Mouse (Mus musculus) liver, adult 2 months (tissue): ENCODE data around the gene Gm3646. TPM values are rescaled to one million over a fixed set of nuclear protein-coding genes. Genes with fewer than 3 reads are reported as not detected.
A peak's percentile ranks its signal among the peaks of the same experiment; 100 is the strongest.

Experiments used
- DNase-seq: peaks from one replicate; pipeline ENCODE4 v3.0.0-alpha.2; 2011; ENCODE audit warnings: low read depth, low spot score; ENCODE audit errors: extremely low read depth
- H3K27ac ChIP-seq: fragments of 200-500 bp; replicated peaks from 2 replicates; pipeline ENCODE4 v1.5.1; 2012; ENCODE audit warnings: low read depth, mild to moderate bottlenecking, control low read depth, inconsistent platforms, low read length; ENCODE audit not compliant: insufficient read depth
- H3K27me3 ChIP-seq: fragments of 200-500 bp; 2 replicates; pipeline ENCODE4 v1.6.1; 2012; ENCODE audit warnings: mild to moderate bottlenecking, moderate library complexity, low read length, inconsistent platforms; ENCODE audit not compliant: control insufficient read depth, insufficient read depth
- H3K36me3 ChIP-seq: fragments of 200-500 bp; 2 replicates; pipeline ENCODE4 v1.6.1; 2012; ENCODE audit warnings: low read length, inconsistent platforms; ENCODE audit not compliant: control insufficient read depth, insufficient read depth
- H3K4me1 ChIP-seq: fragments of 200-500 bp; 2 replicates; pipeline ENCODE4 v1.6.1; 2011; ENCODE audit warnings: low read length; ENCODE audit not compliant: control insufficient read depth, insufficient read depth
- H3K4me3 ChIP-seq: fragments of 200-500 bp; 2 replicates; pipeline ENCODE4 v1.5.1; 2011; ENCODE audit warnings: low read depth, mild to moderate bottlenecking, control low read depth, low read length, moderate library complexity; ENCODE audit not compliant: insufficient read depth
- H3K79me2 ChIP-seq: fragments of 200-500 bp; 2 replicates; pipeline ENCODE4 v1.6.1; 2012; ENCODE audit warnings: inconsistent platforms, mild to moderate bottlenecking, low read length, moderate library complexity; ENCODE audit not compliant: control insufficient read depth, insufficient read depth
- H3K9ac ChIP-seq: fragments of 200-500 bp; 2 replicates; pipeline ENCODE4 v1.6.1; 2012; ENCODE audit warnings: low read depth, mild to moderate bottlenecking, control low read depth, inconsistent platforms, low read length
- CTCF ChIP-seq: fragments of 200-500 bp; IDR thresholded peaks from 2 replicates; pipeline ENCODE4 v1.5.1; 2011; ENCODE audit warnings: low read depth, low read length, control low read depth
- POLR2A ChIP-seq: fragments of 200-500 bp; IDR thresholded peaks from 2 replicates; pipeline ENCODE4 v1.6.1; 2011; ENCODE audit warnings: low read length, control low read depth; ENCODE audit not compliant: insufficient read depth; ENCODE audit errors: extremely low read depth
- WGBS: fragments of 180-500 bp; shearing (Covaris S2); methylation state at CpG from one replicate; pipeline ENCODE4 v1.1.7; 2018; 5-methylcytosine and 5-hydroxymethylcytosine counted together
- polyA plus RNA-seq: library from polyadenylated mRNA; depleted of rRNA; stranded (reverse); fragments of >200 nt; gene quantifications from 2 replicates; pipeline ENCODE4 v1.2.3, GENCODE M21; 2012
- total RNA-seq: library from RNA; depleted of rRNA; stranded (reverse); fragments of >200 nt; gene quantifications from 2 replicates; pipeline ENCODE4 v1.2.3, GENCODE M21; 2014

Gm3646 gene
- total and polyA plus RNA-seq, 2 experiments = not detected

DNA sequence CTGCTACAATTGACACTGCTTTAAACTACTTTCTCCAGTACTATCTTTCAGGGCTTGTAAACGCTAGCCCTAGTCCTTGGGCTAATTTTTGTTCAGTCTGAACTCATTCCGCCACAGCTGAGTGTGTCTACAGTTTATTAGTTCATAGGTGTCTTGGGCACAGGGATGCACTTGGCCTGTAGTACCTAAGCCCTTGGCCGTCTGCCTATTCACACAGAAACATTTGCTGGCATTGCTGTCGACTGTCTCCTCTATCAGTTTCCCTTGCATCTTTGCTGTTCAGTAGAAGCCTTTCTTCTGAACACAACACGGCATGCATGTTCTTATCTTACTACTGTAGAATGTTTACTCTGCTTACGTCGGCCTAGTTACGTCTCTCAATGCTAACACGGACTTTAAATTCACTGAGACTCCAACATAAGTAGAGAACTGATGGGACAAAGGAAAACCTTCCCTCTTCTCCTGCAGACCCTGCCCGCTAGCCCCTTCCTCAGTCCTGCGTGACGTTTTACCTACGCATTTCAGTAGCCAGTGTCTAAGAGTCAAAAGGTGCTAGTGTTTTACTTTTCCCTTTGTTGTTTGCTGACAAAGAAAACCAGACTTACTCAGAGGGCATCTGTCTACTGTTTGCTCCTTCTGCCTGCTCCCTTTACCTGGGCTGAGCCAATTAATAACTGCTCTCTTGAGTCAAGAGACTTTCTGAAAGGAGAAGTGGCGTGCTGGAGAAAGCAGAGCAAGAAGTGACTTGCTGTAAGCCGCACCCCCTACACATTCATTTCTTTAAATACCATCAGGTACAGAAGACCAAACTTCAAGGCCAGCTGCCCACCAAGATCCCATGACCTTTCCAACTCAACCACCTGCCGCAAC is 25.8 kb downstream of the Gm3646 start:
- H3K4me3 ChIP-seq = no peak overlapping the region
- H3K36me3 ChIP-seq = no peaks in the 10 kb centered on the region
- H3K4me1 ChIP-seq = no peaks in the 10 kb centered on the region
- no peak overlapping the region for H3K9ac ChIP-seq
- H3K27ac ChIP-seq = no peak overlapping the region
- TF ChIP-seq CTCF (no peak), POLR2A (no peak)
- no peaks in the 10 kb centered on the region for H3K27me3 ChIP-seq
- peak; percentile 58 for DNase-seq
- 49% methylated on average over 16 of the region's 16 CpGs for WGBS
- H3K79me2 ChIP-seq = no peaks in the 10 kb centered on the region

DNA sequence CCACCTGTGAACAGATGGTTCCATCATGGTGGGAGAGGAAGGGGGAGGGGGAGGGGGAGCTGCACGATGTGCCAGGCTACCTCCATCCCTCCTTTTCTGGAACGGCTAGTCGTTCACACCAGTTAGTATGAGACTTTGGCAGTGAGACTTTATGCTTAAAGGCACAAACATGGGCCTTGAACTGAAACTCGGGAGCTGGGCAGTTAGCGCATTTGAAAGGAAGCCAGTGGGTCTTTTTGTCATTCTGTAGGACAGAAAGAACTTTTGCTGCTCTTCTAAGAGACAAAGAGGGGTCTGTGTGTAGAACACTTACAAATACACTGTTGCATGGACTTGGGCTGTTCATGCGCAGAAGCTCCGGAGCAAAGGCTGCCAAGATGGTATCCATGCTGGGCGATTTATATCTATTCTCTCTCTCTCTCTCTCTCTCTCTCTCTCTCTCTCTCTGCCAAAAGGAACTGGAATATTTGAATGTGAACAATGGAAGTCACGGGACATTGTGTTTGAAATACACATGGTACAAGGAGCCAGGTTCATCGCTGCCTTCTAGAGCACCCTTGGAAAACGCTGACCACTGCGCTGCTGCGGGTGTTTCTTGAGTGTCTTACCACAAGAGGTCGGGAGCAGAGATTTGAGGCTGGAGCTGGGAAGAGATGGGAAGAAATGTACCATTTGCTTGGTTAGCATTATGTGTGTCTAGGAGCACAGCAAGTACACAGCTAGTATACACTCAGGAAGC is 31.0 kb downstream of the Gm3646 start:
- no peak overlapping the region for H3K4me3 ChIP-seq
- no peak overlapping the region for H3K27ac ChIP-seq
- no peak for DNase-seq
- no peaks in the 10 kb centered on the region for H3K36me3 ChIP-seq
- TF ChIP-seq POLR2A = no peak
- no peak for TF ChIP-seq CTCF
- H3K27me3 ChIP-seq = no peaks in the 10 kb centered on the region
- H3K9ac ChIP-seq = no peak overlapping the region
- 89% methylated on average over 14 of the region's 14 CpGs for WGBS
- no peaks in the 10 kb centered on the region for H3K4me1 ChIP-seq
- H3K79me2 ChIP-seq = no peaks in the 10 kb centered on the region

DNA sequence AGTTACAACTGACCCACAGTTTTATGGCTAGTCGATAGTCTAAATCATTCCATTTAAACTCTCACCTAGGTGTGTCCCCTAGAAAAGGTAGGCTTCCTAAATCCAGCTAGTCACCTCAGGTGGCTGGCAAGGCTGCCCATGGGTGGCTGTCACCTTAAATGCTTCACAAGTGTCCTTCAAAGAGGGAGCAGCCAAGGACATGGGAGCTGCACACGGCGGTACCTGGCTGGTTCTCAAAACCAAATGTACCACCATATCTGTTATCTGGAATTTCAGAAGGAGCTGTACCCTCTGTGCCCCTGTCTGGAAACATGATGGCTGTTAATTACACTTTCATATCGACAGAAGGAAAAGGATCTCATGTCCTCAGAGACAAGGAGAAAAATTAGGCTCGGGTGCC is 31.6 kb downstream of the Gm3646 start:
- 92% methylated on average over 5 of the region's 5 CpGs for WGBS
- no peak for TF ChIP-seq CTCF
- no peak for TF ChIP-seq POLR2A
- H3K4me3 ChIP-seq = no peak overlapping the region
- no peak overlapping the region for H3K27ac ChIP-seq
- H3K27me3 ChIP-seq = no peaks in the 10 kb centered on the region
- no peaks in the 10 kb centered on the region for H3K79me2 ChIP-seq
- H3K36me3 ChIP-seq = no peaks in the 10 kb centered on the region
- DNase-seq = no peak
- H3K9ac ChIP-seq = no peak overlapping the region
- no peaks in the 10 kb centered on the region for H3K4me1 ChIP-seq

DNA sequence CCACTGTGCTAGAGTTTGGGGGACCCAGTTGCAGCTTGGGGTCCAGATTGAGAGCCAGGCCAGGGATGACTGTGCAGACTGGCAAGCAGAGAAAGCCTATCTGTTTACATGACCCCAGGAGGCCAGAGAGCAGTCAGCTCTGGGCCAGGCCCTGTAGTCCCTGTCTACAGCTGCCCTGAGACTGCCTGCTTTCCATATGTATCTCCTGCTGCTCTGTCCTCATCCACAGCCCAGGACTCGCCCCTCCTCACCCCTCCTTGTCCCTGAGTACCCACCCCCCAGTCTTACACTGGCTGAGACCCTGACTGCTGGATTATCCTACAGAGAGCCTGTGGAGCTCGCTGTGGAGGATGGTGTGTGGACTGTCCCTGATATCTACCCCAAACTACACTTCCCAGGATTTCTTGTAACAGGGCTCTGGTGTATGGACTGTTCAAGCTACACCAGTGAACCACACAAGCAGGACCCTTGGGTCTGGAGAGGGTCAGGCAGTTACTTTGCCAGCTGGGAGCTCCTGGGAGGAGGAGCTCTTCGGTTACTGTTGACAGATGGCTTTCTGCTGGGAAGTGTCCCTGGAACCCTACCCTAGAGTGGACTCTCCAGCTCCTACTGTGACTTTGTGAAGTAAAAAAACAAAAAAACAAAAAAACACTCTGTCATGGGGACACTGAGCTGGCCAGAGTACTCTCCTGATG is 32.6 kb downstream of the Gm3646 start:
- DNase-seq = no peak
- WGBS = 48% methylated on average over 3 of the region's 3 CpGs
- Histone ChIP-seq H3K4me3 (no peak overlapping the region), H3K27me3 (no peaks in the 10 kb centered on the region), H3K4me1 (no peaks in the 10 kb centered on the region), H3K27ac (no peak overlapping the region), H3K9ac (no peak overlapping the region), H3K79me2 (no peaks in the 10 kb centered on the region), H3K36me3 (no peaks in the 10 kb centered on the region)
- TF ChIP-seq CTCF (no peak), POLR2A (no peak)

DNA sequence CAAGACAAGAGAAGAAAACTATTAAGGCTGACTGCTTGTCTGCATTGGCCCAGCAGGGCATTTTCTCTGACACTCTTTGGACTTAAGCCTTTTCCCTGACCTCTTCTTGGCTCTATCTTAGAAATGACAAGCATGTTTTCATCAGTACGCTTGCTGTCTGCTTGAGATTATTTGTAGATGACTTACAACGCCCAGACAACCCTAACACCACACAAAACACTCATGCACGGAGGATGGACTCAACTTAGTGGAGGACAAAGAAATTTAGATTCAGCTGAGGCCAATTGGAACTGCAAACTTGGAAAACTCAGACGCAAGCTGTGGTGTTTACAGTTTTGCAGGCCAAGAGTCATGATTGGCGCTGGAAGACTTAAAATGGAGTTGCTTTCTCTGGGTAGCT is 34.7 kb downstream of the Gm3646 start:
- Histone ChIP-seq H3K27me3 (no peaks in the 10 kb centered on the region), H3K27ac (peak overlapping the region; percentile 4; the same call in 1 of the 2 replicates), H3K36me3 (no peaks in the 10 kb centered on the region), H3K4me1 (no peaks in the 10 kb centered on the region), H3K79me2 (no peaks in the 10 kb centered on the region), H3K9ac (no peak overlapping the region), H3K4me3 (no peak overlapping the region)
- WGBS = 89% methylated on average over 5 of the region's 5 CpGs
- DNase-seq = peak; percentile 29
- TF ChIP-seq CTCF = no peak
- no peak for TF ChIP-seq POLR2A
